Mouse (Mus musculus): ENCODE measurements at regions not wholly inside any gene's neighbourhood (a gene's known extent, or its start where the extent isn't known, plus 50 kb on each side); places are given as distances from the start of the nearest gene placed in this dataset.

GRCm38 (mm10) chr15:52558682-52559081 is 1326.0 kb upstream of the Gm7489 start:
- TF ChIP-seq CTCF (conservative IDR thresholded peaks at IDR 0.05; ENCODE audit: insufficient read depth, insufficient read length, low read depth, low read length) (no peak), POLR2A (IDR thresholded peaks at IDR 0.05; ENCODE audit: low read depth, low read length) (no peak)
